Mouse (Mus musculus): ENCODE data around the gene Hes7.

GRCm38 (mm10) chr11:69106299-69106698 lies 13.9 kb upstream of the Hes7 start:
- TF ChIP-seq UBTF (IDR thresholded peaks at IDR 0.05; ENCODE audit: borderline replicate concordance, insufficient read depth, low read depth, low read length) = no peak
- no peak for TF ChIP-seq CTCF (IDR thresholded peaks at IDR 0.05 in 2 of 3, conservative IDR thresholded peaks at IDR 0.05 in 1 of 3; ENCODE audit: control insufficient read depth in 1 of 3, insufficient read depth in 1 of 3, low read depth in 2 of 3, low read length in 3 of 3, poor library complexity in 1 of 3, severe bottlenecking in 1 of 3)
- no peak for TF ChIP-seq JUND (IDR thresholded peaks at IDR 0.05; ENCODE audit: low read depth, low read length)
- no peak for TF ChIP-seq MEF2A (IDR thresholded peaks at IDR 0.05; ENCODE audit: extremely low read depth, insufficient replicate concordance, low read depth, low read length, poor library complexity, severe bottlenecking)
- TF ChIP-seq TCF12 (IDR thresholded peaks at IDR 0.05; ENCODE audit: low read depth, low read length) = no peak
